Mouse (Mus musculus) ES-E14 (cell line): ENCODE data around the gene Creb1. TPM values are rescaled to one million over a fixed set of nuclear protein-coding genes. Genes with fewer than 3 reads are reported as not detected.

Experiments used
- DNase-seq: peaks from one replicate; pipeline ENCODE4 v3.0.0-alpha.2; 2013; ENCODE audit warnings: low read depth, low spot score
- H3K27ac ChIP-seq: 2 replicates; pipeline ENCODE4 v1.5.1; 2012; ENCODE audit warnings: low read depth, mild to moderate bottlenecking, low read length, moderate library complexity, mixed read lengths; ENCODE audit not compliant: poor library complexity, insufficient read depth, severe bottlenecking
- H3K36me3 ChIP-seq: 2 replicates; pipeline ENCODE4 v1.6.1; 2012; ENCODE audit warnings: mild to moderate bottlenecking, low read length, moderate library complexity, mixed read lengths; ENCODE audit not compliant: control insufficient read depth, poor library complexity, insufficient read depth, severe bottlenecking
- H3K4me1 ChIP-seq, 2 experiments: fragments of 150-350 bp in 1 of 2; sonication (generic) in 1 of 2; 2 replicates each; pipeline ENCODE4 v1.6.1; 2012; ENCODE audit warnings: low read length in 2 of 2, mild to moderate bottlenecking in 1 of 2, mixed read lengths in 1 of 2; ENCODE audit not compliant: control insufficient read depth in 2 of 2, insufficient read depth in 2 of 2, poor library complexity in 1 of 2
- H3K4me3 ChIP-seq, 2 experiments: fragments of 150-350 bp in 1 of 2; sonication (generic) in 1 of 2; 2 replicates each; pipeline ENCODE4 v1.5.1; 2012; ENCODE audit warnings: low read length in 2 of 2, low read depth in 1 of 2, mild to moderate bottlenecking in 1 of 2, mixed read lengths in 1 of 2; ENCODE audit not compliant: insufficient read depth in 1 of 2, poor library complexity in 1 of 2, severe bottlenecking in 1 of 2
- H3K9ac ChIP-seq: 2 replicates; pipeline ENCODE4 v1.6.1; 2012; ENCODE audit warnings: low read depth, mild to moderate bottlenecking, low read length, mixed read lengths; ENCODE audit not compliant: poor library complexity, insufficient read depth, severe bottlenecking
- H3K9me3 ChIP-seq: fragments of 150-350 bp; sonication (generic); 2 replicates; pipeline ENCODE4 v1.6.1; 2012; ENCODE audit warnings: low read depth, mild to moderate bottlenecking, low read length; ENCODE audit not compliant: control insufficient read depth, insufficient read depth
- CHD2 ChIP-seq: IDR thresholded peaks from 2 replicates; pipeline ENCODE4 v1.6.1; 2014; ENCODE audit warnings: mild to moderate bottlenecking, low read depth, low read length, inconsistent platforms
- HCFC1 ChIP-seq: IDR thresholded peaks from 2 replicates; pipeline ENCODE4 v1.6.1; 2012; ENCODE audit warnings: low read length, inconsistent platforms, borderline replicate concordance; ENCODE audit not compliant: insufficient read depth
- MAFK ChIP-seq: IDR thresholded peaks from 2 replicates; pipeline ENCODE4 v1.6.1; 2014; ENCODE audit warnings: mild to moderate bottlenecking, low read depth, low read length, inconsistent platforms; ENCODE audit not compliant: insufficient read depth
- ZC3H11A ChIP-seq: IDR thresholded peaks from 2 replicates; pipeline ENCODE4 v1.6.1; 2012; ENCODE audit warnings: low read depth, mild to moderate bottlenecking, inconsistent platforms, low read length, borderline replicate concordance
- ZNF384 ChIP-seq: IDR thresholded peaks from 2 replicates; pipeline ENCODE4 v1.6.1; 2012; ENCODE audit warnings: low read depth, low read length, inconsistent platforms
- in situ Hi-C, 2 experiments: fragments of 600-800 bp; cut with MboI; formaldehyde crosslinking; loops; one replicate each; pipeline ENCODE4 v1.15.1; 2025; ENCODE audit warnings: low sequenced_read_pairs in 2 of 2, inconsistent platforms in 1 of 2; ENCODE audit not compliant: unreplicated experiment in 2 of 2
- total RNA-seq: library from RNA; depleted of rRNA; stranded (reverse); fragments of 300-350 nt; gene quantifications from 2 replicates; pipeline ENCODE4 v1.2.3, GENCODE M21; 2012

Creb1 gene
- total RNA-seq, 1 experiment = 23.4 TPM

GRCm38 (mm10) chr1:64601242-64601842 is 68.9 kb downstream of the Creb1 start:
- H3K36me3 ChIP-seq = peaks cover 4% of the 10 kb centered on the region
- in situ Hi-C loops = no loop called here
- no peak for TF ChIP-seq ZNF384
- no peak for TF ChIP-seq ZC3H11A
- no peak for TF ChIP-seq MAFK
- no peak for TF ChIP-seq HCFC1
- TF ChIP-seq CHD2 = no peak

DNA sequence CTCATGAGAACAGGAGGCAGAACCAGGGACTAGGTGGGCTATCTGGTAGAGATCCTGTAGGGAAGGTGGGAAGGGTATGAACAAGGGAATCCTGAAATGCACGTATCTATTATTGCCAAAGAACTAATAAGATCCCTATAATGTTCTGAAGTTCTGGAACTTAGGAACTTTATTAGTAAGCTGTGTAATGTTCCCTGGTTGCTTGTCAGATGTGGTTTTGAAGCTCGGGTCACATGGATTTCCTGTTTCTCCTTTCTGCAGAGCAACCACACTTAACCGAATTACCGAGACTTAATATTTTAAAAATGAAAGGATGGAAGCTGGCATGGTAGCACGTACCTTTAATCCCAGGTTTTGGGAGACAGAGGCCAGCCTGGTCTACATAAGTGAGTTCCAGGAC is 70.9 kb downstream of the Creb1 start:
- Histone ChIP-seq H3K36me3 (peaks cover 9% of the 10 kb centered on the region), H3K4me3 (no peak overlapping the region), H3K9me3 (no peaks in the 10 kb centered on the region), H3K4me1 (no peaks in the 10 kb centered on the region), H3K27ac (no peak overlapping the region), H3K9ac (no peak overlapping the region)
- TF ChIP-seq ZNF384 (no peak), MAFK (no peak), HCFC1 (no peak), CHD2 (no peak), ZC3H11A (no peak)
- in situ Hi-C loops = no loop called here
- no peak for DNase-seq

More at GRCm38 (mm10) chr1:64601242-64601842, 68.9 kb downstream of the Creb1 start:
- no peaks in the 10 kb centered on the region for H3K4me1 ChIP-seq
- no peak for DNase-seq
- no peak overlapping the region for H3K4me3 ChIP-seq
- no peaks in the 10 kb centered on the region for H3K9me3 ChIP-seq
- H3K27ac ChIP-seq = no peak overlapping the region
- H3K9ac ChIP-seq = no peak overlapping the region

DNA sequence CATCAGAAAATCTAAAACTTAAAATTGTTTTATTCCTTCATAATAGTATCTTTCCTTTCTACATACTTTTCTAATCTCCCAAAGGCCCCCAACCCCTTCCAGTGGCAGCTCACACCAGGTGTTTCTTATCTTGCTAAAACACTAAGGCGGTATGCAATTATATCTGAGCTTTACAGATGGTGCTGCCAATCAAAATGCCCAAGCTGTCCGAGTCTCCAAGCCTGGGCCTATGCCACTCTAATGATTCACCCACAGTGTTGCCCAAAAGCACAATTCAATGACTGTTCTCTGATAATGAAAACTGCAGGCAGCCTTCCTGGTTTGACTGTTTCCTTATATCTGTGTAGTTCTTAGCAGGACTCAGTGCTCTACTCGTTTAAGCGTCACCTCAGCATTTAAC is 76.7 kb downstream of the Creb1 start:
- no peak overlapping the region for H3K4me3 ChIP-seq

GRCm38 (mm10) chr1:64609976-64610375 is 77.5 kb downstream of the Creb1 start:
- TF ChIP-seq ZC3H11A (no peak), MAFK (no peak), HCFC1 (no peak), CHD2 (no peak), ZNF384 (no peak)
- no peaks in the 10 kb centered on the region for H3K9me3 ChIP-seq
- peaks cover 0 to 1% of the 10 kb centered on the region in 2 experiments; a peak in 1 of 4 replicates for H3K4me1 ChIP-seq
- no peak overlapping the region for H3K4me3 ChIP-seq
- peaks cover 10% of the 10 kb centered on the region for H3K36me3 ChIP-seq
- in situ Hi-C loops = no loop called here
- no peak for DNase-seq
- H3K9ac ChIP-seq = no peak overlapping the region
- no peak overlapping the region for H3K27ac ChIP-seq

More for the DNA sequence above, 76.7 kb downstream of the Creb1 start:
- H3K4me1 ChIP-seq = no peaks in the 10 kb centered on the region
- in situ Hi-C loops = no loop called here
- H3K27ac ChIP-seq = no peak overlapping the region
- no peaks in the 10 kb centered on the region for H3K9me3 ChIP-seq
- DNase-seq = no peak
- TF ChIP-seq MAFK = no peak
- no peak for TF ChIP-seq ZC3H11A
- no peak for TF ChIP-seq CHD2
- no peak for TF ChIP-seq HCFC1
- no peak for TF ChIP-seq ZNF384
- peaks cover 10% of the 10 kb centered on the region for H3K36me3 ChIP-seq
- H3K9ac ChIP-seq = no peak overlapping the region

GRCm38 (mm10) chr1:64614311-64614710 is 81.9 kb downstream of the Creb1 start:
- TF ChIP-seq ZNF384 (no peak), ZC3H11A (no peak), MAFK (no peak), HCFC1 (no peak), CHD2 (no peak)
- peaks cover 3% of the 10 kb centered on the region; the same call in 1 of the 2 replicates for H3K36me3 ChIP-seq
- no peak overlapping the region for H3K4me3 ChIP-seq
- peaks cover 0 to 2% of the 10 kb centered on the region in 2 experiments; a peak in 1 of 4 replicates for H3K4me1 ChIP-seq
- no peak for DNase-seq
- no peak overlapping the region for H3K27ac ChIP-seq
- in situ Hi-C loops = no loop called here
- H3K9me3 ChIP-seq = no peaks in the 10 kb centered on the region
- H3K9ac ChIP-seq = no peak overlapping the region
